Mouse (Mus musculus): Measurements from ENCODE around the gene Mpi. TPM values are rescaled to one million over a fixed set of nuclear protein-coding genes. Genes with fewer than 3 reads are reported as not detected.

The Mpi gene
- polyA plus RNA-seq, 1 experiment: 62.4 TPM

DNA sequence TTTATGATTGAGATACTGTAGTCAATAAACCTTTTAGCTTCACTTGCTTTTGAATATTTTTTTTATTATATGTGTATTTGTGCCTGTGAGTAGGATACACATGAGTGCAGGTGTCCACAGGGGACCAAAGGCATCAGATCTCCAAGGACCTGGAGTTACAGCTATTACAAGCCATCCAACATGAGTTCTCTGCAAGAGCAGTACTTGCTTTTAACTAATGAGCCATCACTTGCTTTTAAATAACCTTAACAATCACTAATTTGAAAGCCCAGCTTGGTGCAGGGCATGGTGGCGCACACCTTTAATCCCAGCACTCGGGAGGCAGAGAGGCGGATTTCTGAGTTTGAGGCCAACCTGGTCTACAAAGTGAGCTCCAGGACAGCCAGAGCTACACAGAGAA lies 2.2 kb upstream of the Mpi start:
- H3K27ac ChIP-seq (ENCODE audit: insufficient read depth, low read depth, low read length): no peak overlapping the region
- H3K4me1 ChIP-seq (ENCODE audit: control insufficient read depth, insufficient read depth, low read length): peaks cover 8% of the 10 kb centered on the region; the same call in 1 of the 2 replicates
- WGBS: 69% methylated on average over 3 of the region's 3 CpGs
- no peaks in the 10 kb centered on the region for H3K36me3 ChIP-seq (ENCODE audit: control insufficient read depth, insufficient read depth, low read length)
- DNase-seq: no peak
- H3K4me3 ChIP-seq (ENCODE audit: insufficient read depth, low read depth, low read length): no peak overlapping the region
- H3K27me3 ChIP-seq (replicated peaks; ENCODE audit: control insufficient read depth, insufficient read depth, low read length): no peaks in the 10 kb centered on the region
- TF ChIP-seq CTCF (conservative IDR thresholded peaks at IDR 0.05; ENCODE audit: insufficient read depth, insufficient read length, low read depth, low read length): no peak
- no peak for TF ChIP-seq POLR2A (IDR thresholded peaks at IDR 0.05; ENCODE audit: low read depth, low read length)

DNA sequence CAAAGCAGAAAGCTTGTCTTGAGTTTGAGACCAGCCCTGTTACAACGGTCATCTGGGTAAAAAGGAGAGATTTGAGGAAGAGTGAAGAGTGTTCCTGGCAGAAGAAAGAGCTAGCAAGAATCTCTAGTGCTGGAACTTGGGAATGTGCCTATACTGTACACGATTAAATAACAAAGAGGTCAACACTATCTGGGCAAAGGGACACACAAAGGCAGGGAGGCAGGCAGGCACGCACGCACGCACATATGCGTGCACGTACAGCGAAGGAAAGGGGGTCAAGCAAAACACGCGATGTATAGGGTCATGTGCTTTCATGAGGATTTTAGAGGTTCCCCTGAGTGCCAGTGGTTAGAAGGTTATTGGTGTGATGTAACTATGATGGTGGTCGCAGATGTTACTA lies 556 bp upstream of the Mpi start:
- H3K4me3 ChIP-seq (ENCODE audit: insufficient read depth, low read depth, low read length): no peak overlapping the region
- WGBS: 82% methylated on average over 11 of the region's 11 CpGs
- H3K27me3 ChIP-seq (replicated peaks; ENCODE audit: control insufficient read depth, insufficient read depth, low read length): no peaks in the 10 kb centered on the region
- H3K36me3 ChIP-seq (ENCODE audit: control insufficient read depth, insufficient read depth, low read length): no peaks in the 10 kb centered on the region
- DNase-seq: no peak
- peaks cover 8% of the 10 kb centered on the region; the same call in 1 of the 2 replicates for H3K4me1 ChIP-seq (ENCODE audit: control insufficient read depth, insufficient read depth, low read length)
- TF ChIP-seq POLR2A (IDR thresholded peaks at IDR 0.05; ENCODE audit: low read depth, low read length) (no peak), CTCF (conservative IDR thresholded peaks at IDR 0.05; ENCODE audit: insufficient read depth, insufficient read length, low read depth, low read length) (no peak)
- H3K27ac ChIP-seq (ENCODE audit: insufficient read depth, low read depth, low read length): no peak overlapping the region

- DNase-seq: peak; percentile 90
- H3K27me3 ChIP-seq (replicated peaks; ENCODE audit: control insufficient read depth, insufficient read depth, low read length): no peaks in the 10 kb centered on the region
- H3K4me3 ChIP-seq (ENCODE audit: insufficient read depth, low read depth, low read length): no peak overlapping the region
- WGBS: 62% methylated on average over 11 of the region's 11 CpGs
- H3K36me3 ChIP-seq (ENCODE audit: control insufficient read depth, insufficient read depth, low read length): no peaks in the 10 kb centered on the region
- H3K27ac ChIP-seq (ENCODE audit: insufficient read depth, low read depth, low read length): no peak overlapping the region
- peaks cover 8% of the 10 kb centered on the region; the same call in 1 of the 2 replicates for H3K4me1 ChIP-seq (ENCODE audit: control insufficient read depth, insufficient read depth, low read length)
- no peak for TF ChIP-seq CTCF (conservative IDR thresholded peaks at IDR 0.05; ENCODE audit: insufficient read depth, insufficient read length, low read depth, low read length)
- TF ChIP-seq POLR2A (IDR thresholded peaks at IDR 0.05; ENCODE audit: low read depth, low read length): no peak
These were observed 2.3 kb downstream of the Mpi start for GRCm38 (mm10) chr9:57550126-57550862.

DNA sequence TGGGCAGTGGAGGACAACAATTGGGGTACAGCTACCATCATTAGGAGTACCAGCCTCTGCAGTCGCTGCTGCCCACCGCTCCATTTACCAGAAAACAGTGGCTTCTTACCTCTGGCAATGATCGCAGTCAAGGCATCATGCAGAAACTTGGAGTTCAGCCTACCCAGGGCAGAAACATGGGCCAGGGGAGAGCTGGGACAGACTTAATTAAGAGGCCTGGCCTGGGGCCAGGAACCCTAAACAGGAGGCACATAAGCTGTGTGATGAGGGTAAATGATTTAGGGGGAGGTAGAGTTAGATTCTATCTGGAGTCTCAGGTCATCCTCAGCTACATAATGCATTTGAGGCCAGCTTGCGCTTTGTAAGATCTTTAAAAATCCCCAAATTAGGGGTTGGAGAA lies 3.4 kb downstream of the Mpi start:
- Histone ChIP-seq H3K4me1 (ENCODE audit: control insufficient read depth, insufficient read depth, low read length) (peaks cover 8% of the 10 kb centered on the region; the same call in 1 of the 2 replicates), H3K27ac (ENCODE audit: insufficient read depth, low read depth, low read length) (no peak overlapping the region), H3K4me3 (ENCODE audit: insufficient read depth, low read depth, low read length) (no peak overlapping the region), H3K36me3 (ENCODE audit: control insufficient read depth, insufficient read depth, low read length) (no peaks in the 10 kb centered on the region), H3K27me3 (replicated peaks; ENCODE audit: control insufficient read depth, insufficient read depth, low read length) (no peaks in the 10 kb centered on the region)
- DNase-seq: no peak
- 92% methylated on average over 4 of the region's 4 CpGs for WGBS
- no peak for TF ChIP-seq POLR2A (IDR thresholded peaks at IDR 0.05; ENCODE audit: low read depth, low read length)
- TF ChIP-seq CTCF (conservative IDR thresholded peaks at IDR 0.05; ENCODE audit: insufficient read depth, insufficient read length, low read depth, low read length): no peak

DNA sequence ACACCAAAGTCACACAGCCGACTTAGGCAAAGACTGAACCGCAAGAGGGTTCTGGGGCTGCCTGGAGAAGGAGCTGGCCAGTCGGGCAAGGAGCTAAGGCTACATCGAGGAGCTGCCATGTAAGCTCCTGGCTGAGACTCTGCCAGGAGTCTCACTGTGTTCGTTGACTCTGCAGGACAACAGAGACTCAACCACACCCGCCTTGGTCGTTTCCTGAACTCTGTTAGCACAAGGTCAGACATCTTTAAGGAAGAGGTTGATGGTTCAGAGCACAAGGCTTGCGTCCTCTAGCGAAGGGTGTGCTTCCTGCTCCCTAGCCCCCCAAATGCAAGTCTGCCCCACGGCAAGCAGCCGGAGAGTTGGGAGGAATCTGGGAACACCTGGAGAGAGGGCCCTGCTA lies 4.7 kb downstream of the Mpi start:
- Histone ChIP-seq H3K4me3 (ENCODE audit: insufficient read depth, low read depth, low read length) (no peak overlapping the region), H3K4me1 (ENCODE audit: control insufficient read depth, insufficient read depth, low read length) (peaks cover 8% of the 10 kb centered on the region; the same call in 1 of the 2 replicates), H3K36me3 (ENCODE audit: control insufficient read depth, insufficient read depth, low read length) (no peaks in the 10 kb centered on the region), H3K27me3 (replicated peaks; ENCODE audit: control insufficient read depth, insufficient read depth, low read length) (no peaks in the 10 kb centered on the region), H3K27ac (ENCODE audit: insufficient read depth, low read depth, low read length) (no peak overlapping the region)
- DNase-seq: no peak
- 86% methylated on average over 11 of the region's 11 CpGs for WGBS
- TF ChIP-seq CTCF (conservative IDR thresholded peaks at IDR 0.05; ENCODE audit: insufficient read depth, insufficient read length, low read depth, low read length) (no peak), POLR2A (IDR thresholded peaks at IDR 0.05; ENCODE audit: low read depth, low read length) (no peak)

- Histone ChIP-seq H3K4me3 (ENCODE audit: insufficient read depth, low read depth, low read length) (no peak overlapping the region), H3K27me3 (replicated peaks; ENCODE audit: control insufficient read depth, insufficient read depth, low read length) (no peaks in the 10 kb centered on the region), H3K36me3 (ENCODE audit: control insufficient read depth, insufficient read depth, low read length) (no peaks in the 10 kb centered on the region), H3K4me1 (ENCODE audit: control insufficient read depth, insufficient read depth, low read length) (peaks cover 8% of the 10 kb centered on the region; the same call in 1 of the 2 replicates), H3K27ac (ENCODE audit: insufficient read depth, low read depth, low read length) (no peak overlapping the region)
- TF ChIP-seq POLR2A (IDR thresholded peaks at IDR 0.05; ENCODE audit: low read depth, low read length): no peak
- no peak for TF ChIP-seq CTCF (conservative IDR thresholded peaks at IDR 0.05; ENCODE audit: insufficient read depth, insufficient read length, low read depth, low read length)
- WGBS: 48% methylated on average over 5 of the region's 5 CpGs
- peak; percentile 68 for DNase-seq
These were observed 5.3 kb downstream of the Mpi start for GRCm38 (mm10) chr9:57547287-57547686.

DNA sequence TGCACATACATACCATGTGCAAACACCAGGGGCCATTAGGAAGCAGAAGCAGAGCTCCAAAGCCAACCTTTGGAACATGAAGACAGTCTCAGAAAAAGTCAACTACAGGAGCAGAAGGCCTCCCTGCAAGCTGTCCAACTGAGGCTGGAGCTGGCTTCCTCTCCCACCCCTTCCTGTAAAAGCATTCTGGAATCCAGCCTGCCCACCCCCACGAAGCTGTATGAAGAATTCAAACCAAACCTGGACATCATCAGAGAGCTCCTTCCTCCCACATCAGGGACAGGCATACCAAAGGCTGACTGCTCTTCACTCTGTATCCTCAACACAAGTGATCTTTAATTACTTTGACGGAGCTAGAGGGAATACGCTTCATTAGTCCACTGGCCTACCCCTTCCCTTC lies 8.6 kb downstream of the Mpi start:
- no peak for DNase-seq
- TF ChIP-seq POLR2A (IDR thresholded peaks at IDR 0.05; ENCODE audit: low read depth, low read length): no peak
- TF ChIP-seq CTCF (conservative IDR thresholded peaks at IDR 0.05; ENCODE audit: insufficient read depth, insufficient read length, low read depth, low read length): no peak
- Histone ChIP-seq H3K36me3 (ENCODE audit: control insufficient read depth, insufficient read depth, low read length) (no peaks in the 10 kb centered on the region), H3K4me3 (ENCODE audit: insufficient read depth, low read depth, low read length) (no peak overlapping the region), H3K27me3 (replicated peaks; ENCODE audit: control insufficient read depth, insufficient read depth, low read length) (no peaks in the 10 kb centered on the region), H3K4me1 (ENCODE audit: control insufficient read depth, insufficient read depth, low read length) (no peaks in the 10 kb centered on the region), H3K27ac (ENCODE audit: insufficient read depth, low read depth, low read length) (no peak overlapping the region)
- 54% methylated on average over 3 of the region's 3 CpGs for WGBS
